Mouse (Mus musculus) urinary bladder, postnatal 36 days (tissue): ENCODE data around the gene Pdzd11.
A peak's percentile ranks its signal among the peaks of the same experiment; 100 is the strongest.

Experiments used
- DNase-seq, 2 experiments: peaks; one replicate each; pipeline ENCODE4 v3.0.0; 2022; ENCODE audit warnings: low spot score in 2 of 2, mixed read lengths in 1 of 2

Gene Pdzd11

GRCm38 (mm10) chrX:100625802-100626793 lies at the start of gene Pdzd11:
Pdzd11 (minus strand) TSS chrX:100626568.
- DNase-seq, result peak; percentile 68 to 87

GRCm38 (mm10) chrX:100664825-100665224 lies 38.5 kb upstream of the Pdzd11 start:
- DNase-seq, result no peak

- no peak for DNase-seq
Measured at GRCm38 (mm10) chrX:100652848-100653247, 26.5 kb upstream of the Pdzd11 start.

GRCm38 (mm10) chrX:100638477-100638876 lies 12.1 kb upstream of the Pdzd11 start:
- DNase-seq, result no peak

- no peak for DNase-seq
Measured at GRCm38 (mm10) chrX:100629076-100629475, 2.7 kb upstream of the Pdzd11 start.

- DNase-seq, result no peak
Measured at GRCm38 (mm10) chrX:100625546-100625801, 894 bp downstream of the Pdzd11 start, which contains the start of gene Kif4. Kif4 (plus strand) TSS chrX:100625737.

GRCm38 (mm10) chrX:100625146-100625545 lies 1.2 kb downstream of the Pdzd11 start:
- no peak for DNase-seq

- DNase-seq, result no peak
Measured at GRCm38 (mm10) chrX:100624242-100624641, 2.1 kb downstream of the Pdzd11 start.

- no peak for DNase-seq
Measured at GRCm38 (mm10) chrX:100621366-100621765, 5.0 kb downstream of the Pdzd11 start.

- DNase-seq, result no peak
Measured at GRCm38 (mm10) chrX:100618488-100618887, 7.9 kb downstream of the Pdzd11 start.

- DNase-seq, result no peak
Measured at GRCm38 (mm10) chrX:100605314-100605713, 21.1 kb downstream of the Pdzd11 start, which contains the start of gene Arr3. Arr3 (plus strand) TSS chrX:100605497.

GRCm38 (mm10) chrX:100599755-100600154 lies 26.6 kb downstream of the Pdzd11 start:
- no peak for DNase-seq

- peak; percentile 6 to 31 for DNase-seq
Measured at GRCm38 (mm10) chrX:100597439-100597838, 28.9 kb downstream of the Pdzd11 start.

- DNase-seq, result no peak
Measured at GRCm38 (mm10) chrX:100594791-100595190, 31.6 kb downstream of the Pdzd11 start, which contains the start of gene P2ry4. P2ry4 (minus strand) TSS chrX:100594869.
